Mouse (Mus musculus) kidney, adult 2 months (tissue): ENCODE data around the gene Helz2.

Experiments
- CTCF ChIP-seq: fragments of 200-500 bp; conservative IDR thresholded peaks from 2 replicates; pipeline ENCODE4 v1.5.1; 2011; ENCODE audit warnings: low read depth, mild to moderate bottlenecking, control low read depth, low read length, moderate library complexity, mixed read lengths; ENCODE audit not compliant: insufficient read depth, insufficient read length
- POLR2A ChIP-seq: fragments of 200-500 bp; IDR thresholded peaks from one replicate; pipeline ENCODE4 v1.6.1; 2011; ENCODE audit warnings: low read depth, low read length, control low read depth

DNA sequence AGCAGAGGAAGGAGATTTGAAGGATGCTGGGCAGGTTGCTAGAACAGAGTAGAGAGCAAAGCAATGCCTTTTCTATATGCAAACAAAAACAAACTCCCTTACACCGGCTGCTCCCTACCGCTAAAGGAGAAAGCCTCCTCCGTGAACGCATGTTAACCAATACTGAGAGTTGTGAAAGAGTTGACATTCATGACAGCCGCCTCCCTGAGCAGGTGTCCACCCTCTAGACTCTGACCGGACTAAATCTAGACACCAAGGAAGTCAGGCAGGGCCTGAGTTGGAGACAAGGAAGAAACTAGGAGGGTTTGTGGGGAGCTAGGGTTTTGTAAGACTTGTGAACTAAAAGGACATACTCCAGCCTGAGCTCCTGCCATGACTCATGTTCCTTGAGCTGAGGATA, 38.9 kb downstream of the Helz2 start:
- TF ChIP-seq CTCF (no peak), POLR2A (no peak)
